Mouse (Mus musculus): Measurements from ENCODE around the gene Hmg20a. TPM values are rescaled to one million over a fixed set of nuclear protein-coding genes. Genes with fewer than 3 reads are reported as not detected.
A peak's percentile ranks its signal among the peaks of the same experiment; 100 is the strongest.

Gene Hmg20a
- polyA plus RNA-seq, 1 experiment from 2014 or later: 64.3 TPM

DNA sequence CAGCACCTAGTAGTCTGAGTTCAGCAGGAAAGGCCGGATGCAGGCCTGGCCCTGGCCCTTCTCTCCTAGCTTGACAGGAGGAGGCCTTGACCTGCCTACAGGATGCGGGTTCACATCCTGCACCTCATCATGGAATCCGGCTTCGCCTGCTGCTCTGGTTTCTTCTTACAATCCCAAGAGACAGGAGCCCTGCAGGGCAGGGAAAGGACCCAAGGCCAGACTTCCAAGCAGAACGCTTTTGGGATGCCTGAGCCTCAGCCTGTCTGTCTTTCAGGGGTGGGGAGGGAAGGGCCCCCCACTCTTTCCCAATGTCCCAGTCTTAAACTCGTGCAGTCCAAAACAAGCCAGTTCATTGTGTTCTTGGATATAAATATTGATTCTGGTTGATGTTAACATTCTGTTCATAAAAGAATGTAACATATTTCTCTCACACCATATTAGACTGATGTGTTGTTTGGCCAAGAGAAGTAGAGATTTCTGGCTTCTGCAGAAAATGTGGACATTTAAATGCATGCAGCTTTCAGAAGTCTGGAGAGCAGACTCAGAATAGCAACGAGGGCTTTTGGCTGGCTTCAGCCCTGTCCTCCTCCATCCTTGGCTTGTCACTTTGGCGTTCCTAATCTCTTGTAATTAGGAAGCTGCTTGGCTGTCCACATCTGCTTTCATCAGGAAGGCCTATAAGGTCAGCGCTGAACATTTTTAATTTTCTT is 86.8 kb downstream of the Hmg20a start:
- no peaks in the 10 kb centered on the region for H3K27me3 ChIP-seq (ENCODE audit: control insufficient read depth, insufficient read depth, low read length)
- peak overlapping the region; percentile 79; the same call in 1 of the 2 replicates for H3K4me2 ChIP-seq (replicated peaks; ENCODE audit: low read depth, low read length)
- WGBS: 42% methylated on average over 9 of the region's 9 CpGs
- no peak overlapping the region for H3K9ac ChIP-seq (ENCODE audit: low read depth, low read length)
- no peak overlapping the region for H3K4me3 ChIP-seq (ENCODE audit: low read length)
- peaks cover 65% of the 10 kb centered on the region for H3K4me1 ChIP-seq (ENCODE audit: control insufficient read depth, insufficient read depth, low read length)
- ATAC-seq (ENCODE audit: low FRiP score, low TSS enrichment): peak; percentile 28; the same call in 1 of the 2 replicates
- peak overlapping the region; percentile 96 for H3K27ac ChIP-seq (ENCODE audit: low read depth, low read length)
- H3K36me3 ChIP-seq (ENCODE audit: control insufficient read depth, insufficient read depth, low read length): no peaks in the 10 kb centered on the region
- H3K9me3 ChIP-seq (ENCODE audit: control insufficient read depth, low read length): no peaks in the 10 kb centered on the region

GRCm38 (mm10) chr9:56505793-56506755 is 87.7 kb downstream of the Hmg20a start:
- Histone ChIP-seq H3K4me2 (replicated peaks; ENCODE audit: low read depth, low read length) (peak overlapping the region; percentile 79), H3K27me3 (ENCODE audit: control insufficient read depth, insufficient read depth, low read length) (no peaks in the 10 kb centered on the region), H3K27ac (ENCODE audit: low read depth, low read length) (peak overlapping the region; percentile 96), H3K9ac (ENCODE audit: low read depth, low read length) (peak overlapping the region; percentile 58), H3K4me1 (ENCODE audit: control insufficient read depth, insufficient read depth, low read length) (peaks cover 57% of the 10 kb centered on the region), H3K4me3 (ENCODE audit: low read length) (peak overlapping the region; percentile 38), H3K36me3 (ENCODE audit: control insufficient read depth, insufficient read depth, low read length) (no peaks in the 10 kb centered on the region), H3K9me3 (ENCODE audit: control insufficient read depth, low read length) (no peaks in the 10 kb centered on the region)
- under 1% methylated on average over 31 of the region's 31 CpGs for WGBS
- ATAC-seq (ENCODE audit: low FRiP score, low TSS enrichment): peak; percentile 77

- no peaks in the 10 kb centered on the region for H3K27me3 ChIP-seq (ENCODE audit: control insufficient read depth, insufficient read depth, low read length)
- peak overlapping the region; percentile 96; the same call in 1 of the 2 replicates for H3K27ac ChIP-seq (ENCODE audit: low read depth, low read length)
- no peak for ATAC-seq (ENCODE audit: low FRiP score, low TSS enrichment)
- WGBS: 3% methylated on average over 25 of the region's 25 CpGs
- peak overlapping the region; percentile 58 for H3K9ac ChIP-seq (ENCODE audit: low read depth, low read length)
- H3K4me1 ChIP-seq (ENCODE audit: control insufficient read depth, insufficient read depth, low read length): peaks cover 46% of the 10 kb centered on the region
- peak overlapping the region; percentile 38 for H3K4me3 ChIP-seq (ENCODE audit: low read length)
- no peaks in the 10 kb centered on the region for H3K36me3 ChIP-seq (ENCODE audit: control insufficient read depth, insufficient read depth, low read length)
- peak overlapping the region; percentile 79 for H3K4me2 ChIP-seq (replicated peaks; ENCODE audit: low read depth, low read length)
- H3K9me3 ChIP-seq (ENCODE audit: control insufficient read depth, low read length): no peaks in the 10 kb centered on the region
Measured at GRCm38 (mm10) chr9:56506931-56507681, 88.7 kb downstream of the Hmg20a start.

DNA sequence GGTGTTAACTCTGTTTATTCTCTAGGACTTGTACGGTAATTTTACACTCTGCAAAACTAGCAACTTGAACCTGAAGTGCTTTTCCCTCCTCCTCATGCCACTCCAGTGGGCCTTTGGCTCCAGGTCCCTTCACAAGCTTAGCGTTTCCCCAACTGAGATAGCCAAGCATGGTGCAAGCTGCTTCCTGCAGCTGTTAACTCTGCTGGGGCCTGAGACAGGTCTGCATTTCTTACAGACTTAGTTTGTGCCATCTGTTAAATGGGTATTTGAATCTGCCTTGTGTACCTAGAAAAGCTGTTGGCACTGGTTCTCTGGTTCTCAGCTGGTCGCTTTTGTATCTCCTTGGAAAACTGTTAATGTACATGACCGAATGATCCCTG is 89.3 kb downstream of the Hmg20a start:
- 49% methylated on average over 4 of the region's 4 CpGs for WGBS
- Histone ChIP-seq H3K4me2 (replicated peaks; ENCODE audit: low read depth, low read length) (peak overlapping the region; percentile 79), H3K9me3 (ENCODE audit: control insufficient read depth, low read length) (no peaks in the 10 kb centered on the region), H3K4me1 (ENCODE audit: control insufficient read depth, insufficient read depth, low read length) (peaks cover 41% of the 10 kb centered on the region), H3K9ac (ENCODE audit: low read depth, low read length) (peak overlapping the region; percentile 58; the same call in 1 of the 2 replicates), H3K4me3 (ENCODE audit: low read length) (peak overlapping the region; percentile 38), H3K36me3 (ENCODE audit: control insufficient read depth, insufficient read depth, low read length) (no peaks in the 10 kb centered on the region), H3K27ac (ENCODE audit: low read depth, low read length) (peak overlapping the region; percentile 96; the same call in 1 of the 2 replicates), H3K27me3 (ENCODE audit: control insufficient read depth, insufficient read depth, low read length) (no peaks in the 10 kb centered on the region)
- ATAC-seq (ENCODE audit: low FRiP score, low TSS enrichment): 0 out of 2 replicates have a peak, but pooled peaks have one; percentile 18

DNA sequence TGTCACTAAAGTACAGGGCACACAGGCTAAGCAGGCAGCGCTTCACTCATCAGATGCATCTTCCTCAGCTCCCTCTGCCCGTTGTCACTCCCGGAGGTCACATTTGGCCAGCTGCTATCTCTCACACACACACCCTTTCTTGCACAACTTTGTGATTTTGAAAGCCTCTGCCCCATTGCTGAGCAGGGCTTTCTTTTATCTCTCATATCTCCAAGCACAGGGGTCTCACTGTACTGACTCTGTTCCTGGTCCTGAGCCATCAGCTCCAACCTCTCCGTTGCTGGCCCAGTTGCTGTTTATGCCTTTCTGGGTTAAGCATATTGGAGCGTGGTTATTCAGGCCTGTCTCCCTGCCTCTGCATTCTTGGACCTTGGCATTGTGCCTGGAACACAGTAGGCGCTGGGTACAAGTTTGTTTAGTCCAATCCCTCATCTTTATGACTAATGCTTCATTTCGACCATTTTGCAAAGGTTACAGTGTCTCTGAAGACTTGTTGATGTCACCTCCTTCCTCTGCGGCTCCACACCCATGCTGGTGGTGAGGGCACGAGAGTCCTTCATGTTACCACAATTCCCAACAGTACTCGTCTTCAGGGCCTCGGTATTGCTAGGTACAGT is 90.5 kb downstream of the Hmg20a start:
- no peak for ATAC-seq (ENCODE audit: low FRiP score, low TSS enrichment)
- no peaks in the 10 kb centered on the region for H3K9me3 ChIP-seq (ENCODE audit: control insufficient read depth, low read length)
- H3K27me3 ChIP-seq (ENCODE audit: control insufficient read depth, insufficient read depth, low read length): no peaks in the 10 kb centered on the region
- no peak overlapping the region for H3K9ac ChIP-seq (ENCODE audit: low read depth, low read length)
- no peaks in the 10 kb centered on the region for H3K36me3 ChIP-seq (ENCODE audit: control insufficient read depth, insufficient read depth, low read length)
- H3K27ac ChIP-seq (ENCODE audit: low read depth, low read length): no peak overlapping the region
- H3K4me3 ChIP-seq (ENCODE audit: low read length): no peak overlapping the region
- WGBS: 68% methylated on average over 11 of the region's 11 CpGs
- no peak overlapping the region for H3K4me2 ChIP-seq (replicated peaks; ENCODE audit: low read depth, low read length)
- H3K4me1 ChIP-seq (ENCODE audit: control insufficient read depth, insufficient read depth, low read length): peaks cover 28% of the 10 kb centered on the region

- no peaks in the 10 kb centered on the region for H3K36me3 ChIP-seq (ENCODE audit: control insufficient read depth, insufficient read depth, low read length)
- WGBS: 81% methylated on average over 2 of the region's 2 CpGs
- no peak overlapping the region for H3K4me2 ChIP-seq (replicated peaks; ENCODE audit: low read depth, low read length)
- H3K4me1 ChIP-seq (ENCODE audit: control insufficient read depth, insufficient read depth, low read length): peaks cover 16% of the 10 kb centered on the region
- H3K27me3 ChIP-seq (ENCODE audit: control insufficient read depth, insufficient read depth, low read length): no peaks in the 10 kb centered on the region
- H3K4me3 ChIP-seq (ENCODE audit: low read length): no peak overlapping the region
- no peak for ATAC-seq (ENCODE audit: low FRiP score, low TSS enrichment)
- H3K9me3 ChIP-seq (ENCODE audit: control insufficient read depth, low read length): no peaks in the 10 kb centered on the region
- no peak overlapping the region for H3K27ac ChIP-seq (ENCODE audit: low read depth, low read length)
- H3K9ac ChIP-seq (ENCODE audit: low read depth, low read length): no peak overlapping the region
Measured at GRCm38 (mm10) chr9:56510281-56510680, 91.9 kb downstream of the Hmg20a start.

DNA sequence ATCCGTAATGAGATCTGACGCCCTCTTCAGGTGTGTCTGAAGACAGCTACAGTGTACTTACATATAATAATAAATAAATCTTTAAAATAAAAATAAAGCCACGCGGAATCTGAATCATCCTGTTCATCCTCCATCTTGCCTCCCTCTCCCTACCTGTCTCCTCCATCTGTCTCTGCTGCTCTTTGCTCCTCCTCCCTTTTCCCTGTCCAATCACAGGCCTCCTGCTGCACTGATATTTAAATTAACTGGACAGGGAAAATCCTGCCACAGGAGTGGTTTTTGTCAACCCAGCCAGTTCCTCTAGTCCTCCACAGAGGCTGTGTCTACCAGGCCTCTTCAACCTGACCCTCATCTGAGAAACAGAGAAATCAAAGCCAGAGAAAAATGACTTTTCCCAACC is 94.1 kb downstream of the Hmg20a start:
- ATAC-seq (ENCODE audit: low FRiP score, low TSS enrichment): no peak
- 77% methylated on average over 4 of the region's 4 CpGs for WGBS
- no peaks in the 10 kb centered on the region for H3K9me3 ChIP-seq (ENCODE audit: control insufficient read depth, low read length)
- H3K36me3 ChIP-seq (ENCODE audit: control insufficient read depth, insufficient read depth, low read length): no peaks in the 10 kb centered on the region
- H3K9ac ChIP-seq (ENCODE audit: low read depth, low read length): no peak overlapping the region
- H3K27ac ChIP-seq (ENCODE audit: low read depth, low read length): no peak overlapping the region
- no peaks in the 10 kb centered on the region for H3K27me3 ChIP-seq (ENCODE audit: control insufficient read depth, insufficient read depth, low read length)
- H3K4me2 ChIP-seq (replicated peaks; ENCODE audit: low read depth, low read length): no peak overlapping the region
- peaks cover 4% of the 10 kb centered on the region for H3K4me1 ChIP-seq (ENCODE audit: control insufficient read depth, insufficient read depth, low read length)
- H3K4me3 ChIP-seq (ENCODE audit: low read length): no peak overlapping the region

- Histone ChIP-seq H3K36me3 (ENCODE audit: control insufficient read depth, insufficient read depth, low read length) (no peaks in the 10 kb centered on the region), H3K27me3 (ENCODE audit: control insufficient read depth, insufficient read depth, low read length) (no peaks in the 10 kb centered on the region), H3K27ac (ENCODE audit: low read depth, low read length) (no peak overlapping the region), H3K4me1 (ENCODE audit: control insufficient read depth, insufficient read depth, low read length) (no peaks in the 10 kb centered on the region), H3K9ac (ENCODE audit: low read depth, low read length) (no peak overlapping the region), H3K9me3 (ENCODE audit: control insufficient read depth, low read length) (no peaks in the 10 kb centered on the region), H3K4me3 (ENCODE audit: low read length) (no peak overlapping the region), H3K4me2 (replicated peaks; ENCODE audit: low read depth, low read length) (no peak overlapping the region)
- ATAC-seq (ENCODE audit: low FRiP score, low TSS enrichment): no peak
- WGBS: 85% methylated on average over 5 of the region's 5 CpGs
Measured at GRCm38 (mm10) chr9:56515110-56515509, 96.7 kb downstream of the Hmg20a start.

Data from kidney, embryonic 14.5 days (tissue).